Mouse (Mus musculus): ENCODE data around the gene Crct1. TPM values are rescaled to one million over a fixed set of nuclear protein-coding genes. Genes with fewer than 3 reads are reported as not detected.

Crct1 gene
- polyA plus RNA-seq (2012; fragmentation: generic; extraction: Trizol): not detected
- long read RNA-seq, experiment 1: 0 reads
- long read RNA-seq, experiment 2: 0 reads

GRCm38 (mm10) chr3:93015460-93016104 lies at the start of gene Crct1:
Gene Crct1, minus strand, starts transcription at chr3:93015687.
- Histone ChIP-seq H3K27me3 (ENCODE audit: control insufficient read depth, insufficient read depth, insufficient read length) (no peaks in the 10 kb centered on the region), H3K79me3 (ENCODE audit: low read depth) (no peaks in the 10 kb centered on the region), H3K36me3 (ENCODE audit: control insufficient read depth, insufficient read depth) (no peaks in the 10 kb centered on the region), H3K79me2 (ENCODE audit: control insufficient read depth, insufficient read depth) (no peaks in the 10 kb centered on the region), H3K4me3 (ENCODE audit: insufficient read depth, poor library complexity, severe bottlenecking) (no peak within 1 kb of the TSS), H3ac (ENCODE audit: control insufficient read depth, insufficient read length, low read depth) (peak within 1 kb of the TSS; percentile 7)
- TF ChIP-seq MYOD1 (IDR thresholded peaks at IDR 0.05; ENCODE audit: control insufficient read depth, insufficient read length, low read depth) (no peak), MYOG (IDR thresholded peaks at IDR 0.05; ENCODE audit: control insufficient read depth, extremely low read depth, insufficient read length) (no peak), USF1 (IDR thresholded peaks at IDR 0.05; ENCODE audit: low read depth) (no peak), MAX (IDR thresholded peaks at IDR 0.05) (no peak), CTCF (IDR thresholded peaks at IDR 0.05; ENCODE audit: control insufficient read depth, insufficient read depth, insufficient read length) (no peak), FOSL1 (IDR thresholded peaks at IDR 0.05; ENCODE audit: insufficient read depth, low read length, poor library complexity, severe bottlenecking) (no peak), CEBPB (IDR thresholded peaks at IDR 0.05; ENCODE audit: low read depth) (no peak)

- H3K79me2 ChIP-seq (ENCODE audit: control insufficient read depth, insufficient read depth): no peaks in the 10 kb centered on the region
- H3ac ChIP-seq (ENCODE audit: control insufficient read depth, insufficient read length, low read depth): no peak overlapping the region
- TF ChIP-seq MYOG (IDR thresholded peaks at IDR 0.05; ENCODE audit: control insufficient read depth, extremely low read depth, insufficient read length) (no peak), FOSL1 (IDR thresholded peaks at IDR 0.05; ENCODE audit: insufficient read depth, low read length, poor library complexity, severe bottlenecking) (no peak)
- H3K27me3 ChIP-seq (ENCODE audit: control insufficient read depth, insufficient read depth, insufficient read length): no peaks in the 10 kb centered on the region
- H3K4me3 ChIP-seq (ENCODE audit: insufficient read depth, poor library complexity, severe bottlenecking): no peak overlapping the region
- no peaks in the 10 kb centered on the region for H3K79me3 ChIP-seq (ENCODE audit: low read depth)
- no peaks in the 10 kb centered on the region for H3K36me3 ChIP-seq (ENCODE audit: control insufficient read depth, insufficient read depth)
Measured at GRCm38 (mm10) chr3:93052826-93053474, 37.5 kb upstream of the Crct1 start.

- H3K79me3 ChIP-seq (ENCODE audit: low read depth): no peaks in the 10 kb centered on the region
- H3K36me3 ChIP-seq (ENCODE audit: control insufficient read depth, insufficient read depth): no peaks in the 10 kb centered on the region
- H3K4me3 ChIP-seq (ENCODE audit: insufficient read depth, poor library complexity, severe bottlenecking): no peak overlapping the region
- H3K27me3 ChIP-seq (ENCODE audit: control insufficient read depth, insufficient read depth, insufficient read length): no peaks in the 10 kb centered on the region
- no peak overlapping the region for H3ac ChIP-seq (ENCODE audit: control insufficient read depth, insufficient read length, low read depth)
- no peaks in the 10 kb centered on the region for H3K79me2 ChIP-seq (ENCODE audit: control insufficient read depth, insufficient read depth)
- no peak for TF ChIP-seq FOSL1 (IDR thresholded peaks at IDR 0.05; ENCODE audit: insufficient read depth, low read length, poor library complexity, severe bottlenecking)
- TF ChIP-seq MYOD1 (IDR thresholded peaks at IDR 0.05; ENCODE audit: control insufficient read depth, insufficient read length, low read depth): no peak
- TF ChIP-seq MAX (IDR thresholded peaks at IDR 0.05): no peak
- TF ChIP-seq MYOG (IDR thresholded peaks at IDR 0.05; ENCODE audit: control insufficient read depth, extremely low read depth, insufficient read length): no peak
- TF ChIP-seq USF1 (IDR thresholded peaks at IDR 0.05; ENCODE audit: low read depth): no peak
- no peak for TF ChIP-seq CTCF (IDR thresholded peaks at IDR 0.05; ENCODE audit: control insufficient read depth, insufficient read depth, insufficient read length)
- TF ChIP-seq CEBPB (IDR thresholded peaks at IDR 0.05; ENCODE audit: low read depth): no peak
Measured at GRCm38 (mm10) chr3:93050182-93050581, 34.7 kb upstream of the Crct1 start.

- Histone ChIP-seq H3K79me2 (ENCODE audit: control insufficient read depth, insufficient read depth) (no peaks in the 10 kb centered on the region), H3K4me3 (ENCODE audit: insufficient read depth, poor library complexity, severe bottlenecking) (no peak overlapping the region), H3K36me3 (ENCODE audit: control insufficient read depth, insufficient read depth) (no peaks in the 10 kb centered on the region), H3ac (ENCODE audit: control insufficient read depth, insufficient read length, low read depth) (no peak overlapping the region), H3K27me3 (ENCODE audit: control insufficient read depth, insufficient read depth, insufficient read length) (no peaks in the 10 kb centered on the region), H3K79me3 (ENCODE audit: low read depth) (no peaks in the 10 kb centered on the region)
- TF ChIP-seq USF1 (IDR thresholded peaks at IDR 0.05; ENCODE audit: low read depth) (no peak), CTCF (IDR thresholded peaks at IDR 0.05; ENCODE audit: control insufficient read depth, insufficient read depth, insufficient read length) (peak; percentile 23)
Measured at GRCm38 (mm10) chr3:93031450-93031849, 16.0 kb upstream of the Crct1 start.

- Histone ChIP-seq H3K4me3 (ENCODE audit: insufficient read depth, poor library complexity, severe bottlenecking) (no peak overlapping the region), H3K27me3 (ENCODE audit: control insufficient read depth, insufficient read depth, insufficient read length) (no peaks in the 10 kb centered on the region)
- TF ChIP-seq MYOG (IDR thresholded peaks at IDR 0.05; ENCODE audit: control insufficient read depth, extremely low read depth, insufficient read length): no peak
- no peak for TF ChIP-seq MYOD1 (IDR thresholded peaks at IDR 0.05; ENCODE audit: control insufficient read depth, insufficient read length, low read depth)
- TF ChIP-seq USF1 (IDR thresholded peaks at IDR 0.05; ENCODE audit: low read depth): no peak
- TF ChIP-seq CEBPB (IDR thresholded peaks at IDR 0.05; ENCODE audit: low read depth): peak; percentile 26
- TF ChIP-seq CTCF (IDR thresholded peaks at IDR 0.05; ENCODE audit: control insufficient read depth, insufficient read depth, insufficient read length): no peak
- TF ChIP-seq MAX (IDR thresholded peaks at IDR 0.05): peak; percentile 69
- TF ChIP-seq FOSL1 (IDR thresholded peaks at IDR 0.05; ENCODE audit: insufficient read depth, low read length, poor library complexity, severe bottlenecking): no peak
Measured at GRCm38 (mm10) chr3:93025486-93025885, 10.0 kb upstream of the Crct1 start.

More at GRCm38 (mm10) chr3:93025486-93025885, 10.0 kb upstream of the Crct1 start:
- Histone ChIP-seq H3K36me3 (ENCODE audit: control insufficient read depth, insufficient read depth) (no peaks in the 10 kb centered on the region), H3ac (ENCODE audit: control insufficient read depth, insufficient read length, low read depth) (no peak overlapping the region), H3K79me3 (ENCODE audit: low read depth) (no peaks in the 10 kb centered on the region), H3K79me2 (ENCODE audit: control insufficient read depth, insufficient read depth) (no peaks in the 10 kb centered on the region)
